Mouse (Mus musculus) testis, postnatal 10 days (tissue): Measurements from ENCODE around the gene Tom1l1.
A peak's percentile ranks its signal among the peaks of the same experiment; 100 is the strongest.

ENCODE experiments used
- DNase-seq: peaks from one replicate; pipeline ENCODE4 v3.0.0; 2021; ENCODE audit warnings: low spot score

Tom1l1 gene

GRCm38 (mm10) chr11:90667325-90667724 lies 20.8 kb downstream of the Tom1l1 start:
- no peak for DNase-seq

DNA sequence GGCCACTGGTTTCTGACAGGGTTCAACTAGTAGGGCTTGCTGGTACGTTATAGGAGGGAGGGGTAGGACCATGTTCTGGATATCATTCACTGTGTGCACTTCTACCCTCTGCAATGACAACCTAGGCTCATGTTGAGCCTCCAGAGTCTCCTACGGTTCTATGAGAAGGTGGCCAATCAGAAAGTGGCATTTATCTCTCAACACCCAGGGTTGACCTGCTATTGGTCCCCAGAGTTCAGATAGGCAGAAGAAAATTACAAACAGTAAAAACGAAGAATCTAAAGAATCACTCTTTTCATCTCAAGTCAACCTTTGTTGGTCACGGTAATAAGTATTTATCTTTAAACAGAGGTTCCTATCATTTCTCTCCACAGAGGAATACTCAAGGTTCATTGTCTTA lies 21.2 kb downstream of the Tom1l1 start:
- no peak for DNase-seq

DNA sequence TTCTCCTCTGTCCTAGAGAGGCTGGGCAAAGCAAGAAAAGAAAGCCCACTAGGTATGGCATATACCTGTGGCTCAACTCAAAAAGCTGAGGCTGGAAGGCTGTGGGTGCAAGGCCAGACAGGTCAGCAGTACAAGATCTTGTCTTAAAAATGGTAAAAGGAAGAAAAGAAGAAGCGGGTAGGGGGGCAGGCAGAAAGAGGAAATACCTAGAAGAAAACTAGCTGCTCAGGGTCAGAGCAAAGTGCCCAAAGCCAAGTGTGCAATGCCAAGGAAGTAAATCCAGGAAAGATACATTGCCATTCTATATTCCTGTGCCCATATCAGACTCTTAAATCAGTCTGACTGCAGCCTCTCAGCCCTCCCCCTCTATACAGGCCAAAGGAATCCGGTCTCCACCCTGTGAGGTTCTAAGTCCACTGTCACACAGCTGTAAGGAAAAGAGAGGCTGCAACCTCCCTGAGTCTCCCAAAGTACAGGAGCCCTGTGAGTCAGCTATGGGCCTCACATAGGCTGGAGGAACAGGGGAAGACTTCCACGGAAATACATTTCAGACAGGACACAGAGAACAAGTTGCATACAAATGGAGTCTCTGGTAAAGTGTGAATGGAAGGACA lies 21.9 kb downstream of the Tom1l1 start:
- no peak for DNase-seq

GRCm38 (mm10) chr11:90665161-90665560 lies 23.0 kb downstream of the Tom1l1 start:
- DNase-seq = peak; percentile 51

DNA sequence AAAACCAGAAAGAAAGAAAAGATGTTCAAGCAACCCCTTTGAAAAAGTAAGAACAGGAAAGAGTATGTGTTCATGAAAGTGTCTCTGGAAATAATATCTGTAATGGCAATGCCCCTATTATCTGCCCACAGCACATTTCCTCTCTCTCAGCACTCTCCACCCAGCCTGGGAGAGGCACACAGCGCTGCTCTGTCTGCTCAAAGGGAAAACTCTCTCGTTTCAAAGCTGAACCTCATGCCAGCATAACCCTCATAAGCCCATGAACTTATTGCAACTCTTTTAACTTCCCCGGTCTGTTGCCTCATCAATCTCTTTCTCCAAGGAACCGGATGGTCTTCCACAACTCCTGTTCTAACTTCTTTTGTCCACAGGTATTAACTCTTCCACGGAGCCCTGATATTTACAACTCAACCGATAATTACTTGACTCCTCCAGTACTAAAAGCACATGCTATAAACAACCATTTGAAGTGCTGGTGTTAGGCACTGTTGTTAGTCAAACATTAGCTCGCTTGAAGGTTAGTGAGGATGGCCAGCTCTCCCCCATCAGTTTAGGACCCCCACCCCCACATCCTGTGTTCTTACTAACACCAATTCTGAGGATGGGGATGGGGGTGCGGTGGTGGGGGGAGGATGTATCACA lies 23.7 kb downstream of the Tom1l1 start:
- no peak for DNase-seq

DNA sequence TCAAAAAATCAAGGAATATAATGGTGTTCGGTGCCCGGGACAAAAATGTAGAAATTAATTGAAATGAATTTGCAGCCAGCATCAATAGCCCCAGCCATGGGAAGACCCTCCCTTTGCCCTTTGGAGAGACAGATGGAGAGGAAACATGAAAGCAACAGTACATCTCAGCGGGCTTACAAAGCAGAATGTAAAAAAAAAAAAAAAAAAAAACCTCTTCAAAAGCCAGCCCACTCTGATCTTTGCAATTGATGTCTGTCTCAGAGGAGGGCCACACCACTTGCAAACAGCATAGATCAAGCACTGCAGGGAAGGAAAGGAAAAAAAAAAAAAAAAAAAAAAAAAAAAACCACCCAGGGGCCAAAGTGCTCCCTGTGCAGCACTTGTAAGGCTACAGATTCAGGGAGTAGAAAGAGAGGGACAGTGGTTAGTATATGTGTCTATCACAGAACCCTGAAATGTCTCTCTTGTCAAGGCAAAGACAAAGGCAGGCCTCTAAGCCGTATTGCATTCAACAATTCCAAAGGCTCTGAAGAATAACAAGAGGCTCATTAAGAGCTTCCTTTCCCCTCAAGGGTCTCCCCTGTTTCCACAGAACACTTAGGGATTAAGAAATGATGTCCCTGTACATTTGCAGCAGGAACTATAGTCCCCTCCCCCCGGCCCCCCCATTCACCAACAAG lies 24.4 kb downstream of the Tom1l1 start:
- DNase-seq = no peak

DNA sequence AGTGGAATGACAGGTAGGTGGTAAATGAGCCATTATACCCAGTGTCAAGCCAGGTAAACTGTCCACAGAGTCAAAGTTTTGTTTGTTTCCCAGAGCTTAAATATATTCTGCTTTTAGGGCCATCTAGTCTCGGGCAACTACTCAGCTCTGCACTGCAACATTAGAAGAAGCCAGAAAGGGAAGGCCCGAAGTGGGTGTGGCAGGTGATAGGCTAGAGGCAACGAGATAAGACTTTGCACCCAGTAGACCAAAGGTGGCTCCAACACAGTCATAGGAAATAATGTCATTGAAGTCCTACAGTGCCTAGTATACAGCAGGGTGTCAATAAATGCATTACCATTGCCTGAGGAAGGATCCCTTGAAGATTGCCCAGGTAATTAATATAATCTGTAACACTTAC lies 25.1 kb downstream of the Tom1l1 start:
- DNase-seq = no peak

DNA sequence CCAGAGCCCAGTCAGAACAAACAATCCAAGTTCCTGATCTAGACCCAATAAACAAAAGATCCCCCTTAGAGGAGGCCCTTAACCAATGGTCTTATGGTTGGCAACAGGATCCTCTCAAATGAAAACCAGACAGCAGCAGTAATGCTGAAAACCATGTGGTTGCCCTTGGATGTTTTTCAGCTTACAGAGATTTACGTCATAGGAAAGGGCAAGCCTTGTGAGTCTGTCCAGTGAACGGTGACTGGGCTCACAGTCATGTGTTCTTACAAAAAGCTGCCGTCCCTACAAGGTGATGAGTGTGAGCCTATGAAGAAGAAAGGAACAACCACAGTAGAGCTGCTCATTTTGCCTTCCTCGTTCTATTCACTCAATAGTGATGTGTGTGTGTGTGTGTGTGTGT lies 27.5 kb downstream of the Tom1l1 start:
- no peak for DNase-seq

DNA sequence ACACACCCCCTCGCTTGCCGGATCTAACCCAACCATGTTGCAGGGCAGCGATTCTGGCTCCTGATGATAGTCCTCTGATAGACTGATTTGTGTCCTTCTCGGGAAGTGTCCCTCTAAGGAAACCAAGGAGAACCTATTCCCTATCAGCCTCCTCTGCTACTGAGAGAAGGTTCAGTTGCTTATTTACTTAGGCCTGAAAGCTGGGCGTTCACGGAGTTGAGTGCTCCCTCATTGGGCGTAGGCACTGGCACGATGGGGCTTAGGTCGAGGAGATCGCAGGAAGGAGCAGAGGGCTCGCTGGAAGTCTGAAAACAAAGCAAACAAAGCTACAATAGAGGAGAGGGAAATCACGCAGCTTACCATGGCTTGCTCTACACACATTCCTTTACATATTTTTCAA lies 30.6 kb downstream of the Tom1l1 start:
- DNase-seq = no peak

GRCm38 (mm10) chr11:90652603-90653002 lies 35.6 kb downstream of the Tom1l1 start:
- no peak for DNase-seq

DNA sequence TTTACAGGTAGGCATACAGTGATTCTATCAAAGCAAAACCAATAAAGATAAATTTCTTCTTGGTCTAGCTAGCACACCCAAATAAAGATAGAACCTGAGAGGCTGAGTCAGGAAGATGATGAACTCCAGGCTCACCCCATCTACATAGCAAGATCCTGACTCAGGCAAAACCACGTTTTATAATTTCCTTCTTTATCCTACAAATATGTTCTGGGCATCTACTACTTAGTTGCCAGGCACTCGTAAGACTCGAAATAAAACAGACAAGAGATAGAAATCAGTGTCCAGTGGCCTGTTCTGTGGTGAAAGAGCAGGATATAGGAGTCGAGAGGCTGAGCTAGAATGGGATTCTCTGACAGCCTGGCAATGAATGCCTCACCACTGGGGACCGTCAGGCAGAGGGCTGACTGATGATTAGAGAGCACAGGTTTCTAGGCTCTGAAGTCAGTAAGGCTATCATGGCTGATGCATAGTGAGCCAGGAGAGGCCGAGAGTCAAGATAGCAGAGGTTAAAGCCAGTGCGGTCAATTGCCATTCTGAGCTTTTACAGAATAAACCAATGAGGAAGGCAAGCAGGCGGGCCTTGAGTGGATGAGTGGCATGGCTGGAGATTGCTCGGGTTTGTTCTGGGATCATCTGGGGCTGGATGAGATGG lies 37.8 kb downstream of the Tom1l1 start:
- DNase-seq = no peak

GRCm38 (mm10) chr11:90649777-90650176 lies 38.4 kb downstream of the Tom1l1 start:
- DNase-seq = no peak

- DNase-seq = peak; percentile 78
Measured at GRCm38 (mm10) chr11:90638312-90638830, 49.8 kb downstream of the Tom1l1 start.

GRCm38 (mm10) chr11:90637440-90638311 lies 50.5 kb downstream of the Tom1l1 start, which contains the start of the genes Stxbp4 and Cox11:
Gene Stxbp4, minus strand, starts transcription at chr11:90638084.
Gene Cox11, plus strand, starts transcription at chr11:90638173.
- DNase-seq = peak; percentile 96

GRCm38 (mm10) chr11:90634661-90635060 lies 53.5 kb downstream of the Tom1l1 start:
- DNase-seq = no peak

- no peak for DNase-seq
Measured at GRCm38 (mm10) chr11:90632480-90632879, 55.7 kb downstream of the Tom1l1 start.

DNA sequence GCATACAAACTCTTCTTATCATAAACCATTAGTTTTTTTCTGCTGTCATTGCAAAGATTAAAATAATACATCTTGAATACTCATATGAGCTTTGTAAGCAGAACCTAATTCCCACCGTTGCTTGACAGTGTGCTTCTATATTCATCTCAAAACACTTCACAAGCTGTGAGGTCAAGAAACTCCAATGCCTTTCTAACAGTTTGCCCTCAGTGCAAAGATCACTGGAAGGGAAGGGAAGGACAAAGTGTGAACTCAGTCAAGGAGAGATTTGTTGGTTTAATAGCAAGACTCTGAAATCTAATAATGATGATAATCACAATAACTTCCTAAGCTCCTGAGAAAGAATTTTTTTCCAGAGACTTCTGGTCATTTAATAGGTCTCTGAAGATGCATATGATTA lies 60.4 kb downstream of the Tom1l1 start:
- DNase-seq = no peak

DNA sequence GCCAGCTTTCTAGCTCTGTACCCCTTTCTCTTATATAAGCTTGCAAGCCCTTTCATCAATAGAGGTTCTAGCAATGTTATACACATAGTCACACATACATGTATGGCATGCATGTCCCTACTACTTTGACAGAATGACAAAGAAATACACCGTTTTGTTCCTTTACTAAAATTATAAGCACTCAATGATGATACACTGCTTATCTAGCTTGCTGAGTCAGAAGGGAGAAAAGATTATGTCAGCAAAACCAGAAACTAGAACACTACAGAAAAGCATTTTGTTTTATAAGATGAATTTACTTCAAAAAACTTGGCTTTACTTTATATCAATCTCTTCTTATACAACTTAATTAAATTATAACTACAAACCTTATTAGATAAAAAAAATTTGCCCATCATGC lies 63.0 kb downstream of the Tom1l1 start:
- no peak for DNase-seq

DNA sequence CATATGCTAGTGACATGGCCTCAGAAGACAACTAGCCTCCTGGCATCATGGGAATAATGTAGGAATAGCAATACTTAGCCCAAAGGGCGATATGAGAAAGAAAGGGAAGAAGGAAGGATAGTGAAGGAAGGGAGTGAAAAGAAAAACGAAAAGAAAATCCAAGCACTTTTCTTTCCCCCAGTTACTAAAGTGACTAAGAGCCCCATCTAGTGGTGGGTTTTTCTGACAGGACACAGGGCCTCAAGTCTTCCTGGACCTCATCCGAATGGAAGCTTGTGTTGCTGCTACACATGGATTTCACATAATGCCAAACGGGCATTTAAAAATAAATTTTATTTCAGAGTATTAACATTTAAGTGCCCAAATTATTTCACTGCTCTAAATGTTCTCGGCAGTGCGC lies 64.7 kb downstream of the Tom1l1 start:
- peak; percentile 49 for DNase-seq

- DNase-seq = no peak
Measured at GRCm38 (mm10) chr11:90622500-90622899, 65.7 kb downstream of the Tom1l1 start.

GRCm38 (mm10) chr11:90622044-90622443 lies 66.1 kb downstream of the Tom1l1 start:
- DNase-seq = no peak

- no peak for DNase-seq
Measured at GRCm38 (mm10) chr11:90616431-90616830, 71.7 kb downstream of the Tom1l1 start.
